Mouse (Mus musculus) embryonic facial prominence, embryonic 11.5 days (tissue): ENCODE results near the gene Zap70. TPM values are rescaled to one million over a fixed set of nuclear protein-coding genes. Genes with fewer than 3 reads are reported as not detected.

Experiments
- ATAC-seq: fragments of 200-750 bp; cut with Nextera tagmentation; replicated peaks from 2 replicates; pipeline ENCODE4 v1.8.0; 2017; ENCODE audit warnings: low read depth; ENCODE audit not compliant: insufficient number of reproducible peaks, low FRiP score, low TSS enrichment
- DNase-seq: peaks from one replicate; pipeline ENCODE4 v3.0.0-alpha.2; 2015; ENCODE audit warnings: low spot score
- H3K27ac ChIP-seq: fragments of 300-500 bp; sonication (generic); replicated peaks from 2 replicates; pipeline ENCODE4 v1.5.1; 2014; ENCODE audit warnings: mild to moderate bottlenecking, low read depth, low read length, control low read depth
- H3K27me3 ChIP-seq: fragments of 300-500 bp; sonication (generic); 2 replicates; pipeline ENCODE4 v1.6.1; 2014; ENCODE audit warnings: mild to moderate bottlenecking, low read length, moderate library complexity, mixed read lengths; ENCODE audit not compliant: control insufficient read depth, insufficient read depth
- H3K36me3 ChIP-seq: fragments of 300-500 bp; sonication (generic); replicated peaks from 2 replicates; pipeline ENCODE4 v1.6.1; 2014; ENCODE audit warnings: low read depth, mild to moderate bottlenecking, low read length, moderate library complexity, mixed read lengths; ENCODE audit not compliant: control insufficient read depth, insufficient read depth
- H3K4me1 ChIP-seq: fragments of 300-500 bp; sonication (generic); 2 replicates; pipeline ENCODE4 v1.6.1; 2014; ENCODE audit warnings: low read length, mixed read lengths; ENCODE audit not compliant: control insufficient read depth, insufficient read depth
- H3K4me2 ChIP-seq: fragments of 300-500 bp; sonication (generic); 2 replicates; pipeline ENCODE4 v1.6.1; 2014; ENCODE audit warnings: low read depth, mild to moderate bottlenecking, control low read depth, low read length, moderate library complexity
- H3K4me3 ChIP-seq: fragments of 300-500 bp; sonication (generic); 2 replicates; pipeline ENCODE4 v1.5.1; 2014; ENCODE audit warnings: low read depth, low read length, control low read depth
- H3K9ac ChIP-seq: fragments of 300-500 bp; sonication (generic); replicated peaks from 2 replicates; pipeline ENCODE4 v1.6.1; 2014; ENCODE audit warnings: mild to moderate bottlenecking, control low read depth, low read length
- H3K9me3 ChIP-seq: fragments of 300-500 bp; sonication (generic); replicated peaks from 2 replicates; pipeline ENCODE4 v1.6.1; 2016; ENCODE audit warnings: mild to moderate bottlenecking, low read length, inconsistent platforms, mixed read lengths; ENCODE audit not compliant: control insufficient read depth
- WGBS: fragments of 180-500 bp; shearing (Covaris S2); extraction: QIAGEN DNeasy Blood & Tissue Kit; methylation state at CpG from one replicate; pipeline ENCODE4 v1.1.7; 2014; 5-methylcytosine and 5-hydroxymethylcytosine counted together
- polyA plus RNA-seq: library from polyadenylated mRNA; unstranded; fragments of >200 nt; fragmentation: Nextera tagmentation; extraction: Ambion mirVana; gene quantifications from 2 replicates; pipeline ENCODE4 v1.2.1, GENCODE M21; 2014

Zap70 gene
- polyA plus RNA-seq, 1 experiment from 2014 or later: 0.18 TPM

GRCm38 (mm10) chr1:36804833-36805232, 43.2 kb downstream of the Zap70 start:
- H3K36me3 ChIP-seq: peaks cover 10% of the 10 kb centered on the region
- no peaks in the 10 kb centered on the region for H3K27me3 ChIP-seq
- H3K4me3 ChIP-seq: no peak overlapping the region
- no peak for ATAC-seq
- no peak overlapping the region for H3K4me2 ChIP-seq
- H3K4me1 ChIP-seq: no peaks in the 10 kb centered on the region
- H3K9me3 ChIP-seq: no peaks in the 10 kb centered on the region
- 94% methylated on average over 4 of the region's 4 CpGs for WGBS
- H3K9ac ChIP-seq: no peak overlapping the region
- no peak for DNase-seq
- no peak overlapping the region for H3K27ac ChIP-seq

- Histone ChIP-seq H3K27me3 (no peaks in the 10 kb centered on the region), H3K4me1 (no peaks in the 10 kb centered on the region), H3K9ac (no peak overlapping the region), H3K36me3 (peaks cover 8% of the 10 kb centered on the region), H3K9me3 (no peaks in the 10 kb centered on the region), H3K4me3 (no peak overlapping the region), H3K4me2 (no peak overlapping the region), H3K27ac (no peak overlapping the region)
- DNase-seq: no peak
- no peak for ATAC-seq
- WGBS: 94% methylated on average over 7 of the region's 7 CpGs
Observed at GRCm38 (mm10) chr1:36806181-36806905, 44.7 kb downstream of the Zap70 start.

- Histone ChIP-seq H3K9ac (no peak overlapping the region), H3K36me3 (peaks cover 7% of the 10 kb centered on the region), H3K4me3 (no peak overlapping the region), H3K27ac (no peak overlapping the region), H3K4me1 (no peaks in the 10 kb centered on the region), H3K4me2 (no peak overlapping the region), H3K9me3 (no peaks in the 10 kb centered on the region), H3K27me3 (no peaks in the 10 kb centered on the region)
- no peak for DNase-seq
- WGBS: 74% methylated on average over 1 of the region's 1 CpGs
- no peak for ATAC-seq
Observed at GRCm38 (mm10) chr1:36807086-36807485, 45.5 kb downstream of the Zap70 start.

GRCm38 (mm10) chr1:36807782-36808565, 46.4 kb downstream of the Zap70 start:
- WGBS: 94% methylated on average over 14 of the region's 14 CpGs
- DNase-seq: no peak
- H3K4me1 ChIP-seq: no peaks in the 10 kb centered on the region
- no peak for ATAC-seq
- no peak overlapping the region for H3K4me3 ChIP-seq
- H3K27ac ChIP-seq: no peak overlapping the region
- no peaks in the 10 kb centered on the region for H3K9me3 ChIP-seq
- no peak overlapping the region for H3K9ac ChIP-seq
- no peaks in the 10 kb centered on the region for H3K27me3 ChIP-seq
- peaks cover 7% of the 10 kb centered on the region for H3K36me3 ChIP-seq
- no peak overlapping the region for H3K4me2 ChIP-seq

- 92% methylated on average over 7 of the region's 7 CpGs for WGBS
- H3K9me3 ChIP-seq: no peaks in the 10 kb centered on the region
- DNase-seq (no peak), ATAC-seq (no peak)
- no peak overlapping the region for H3K4me2 ChIP-seq
- H3K4me3 ChIP-seq: no peak overlapping the region
- H3K27ac ChIP-seq: no peak overlapping the region
- H3K36me3 ChIP-seq: peaks cover 7% of the 10 kb centered on the region
- no peaks in the 10 kb centered on the region for H3K27me3 ChIP-seq
- no peak overlapping the region for H3K9ac ChIP-seq
- H3K4me1 ChIP-seq: no peaks in the 10 kb centered on the region
Observed at GRCm38 (mm10) chr1:36811806-36812205, 50.2 kb downstream of the Zap70 start.

- Histone ChIP-seq H3K27me3 (no peaks in the 10 kb centered on the region), H3K36me3 (no peaks in the 10 kb centered on the region; the same call in 1 of the 2 replicates), H3K4me3 (no peak overlapping the region), H3K4me1 (no peaks in the 10 kb centered on the region), H3K9me3 (no peaks in the 10 kb centered on the region), H3K9ac (no peak overlapping the region), H3K27ac (no peak overlapping the region), H3K4me2 (no peak overlapping the region)
- DNase-seq (no peak), ATAC-seq (no peak)
- 92% methylated on average over 7 of the region's 7 CpGs for WGBS
Observed at GRCm38 (mm10) chr1:36813415-36813814, 51.8 kb downstream of the Zap70 start.

GRCm38 (mm10) chr1:36814271-36814903, 52.8 kb downstream of the Zap70 start:
- ATAC-seq (no peak), DNase-seq (no peak)
- Histone ChIP-seq H3K9me3 (no peaks in the 10 kb centered on the region), H3K9ac (no peak overlapping the region), H3K4me1 (no peaks in the 10 kb centered on the region), H3K36me3 (no peaks in the 10 kb centered on the region; the same call in 1 of the 2 replicates), H3K4me2 (no peak overlapping the region), H3K4me3 (no peak overlapping the region), H3K27ac (no peak overlapping the region), H3K27me3 (no peaks in the 10 kb centered on the region)
- WGBS: 81% methylated on average over 5 of the region's 5 CpGs

- Histone ChIP-seq H3K9ac (no peak overlapping the region), H3K4me1 (no peaks in the 10 kb centered on the region), H3K27ac (no peak overlapping the region), H3K9me3 (no peaks in the 10 kb centered on the region), H3K36me3 (no peaks in the 10 kb centered on the region; the same call in 1 of the 2 replicates), H3K4me2 (no peak overlapping the region), H3K4me3 (no peak overlapping the region), H3K27me3 (no peaks in the 10 kb centered on the region)
- 92% methylated on average over 6 of the region's 6 CpGs for WGBS
- no peak for DNase-seq
- no peak for ATAC-seq
Observed at GRCm38 (mm10) chr1:36815166-36815565, 53.6 kb downstream of the Zap70 start.
